Mouse (Mus musculus) CH12.LX (cell line): ENCODE results near the gene Kcnj3. TPM values are rescaled to one million over a fixed set of nuclear protein-coding genes. Genes with fewer than 3 reads are reported as not detected.

Experiments
- DNase-seq: peaks from one replicate; pipeline ENCODE4 v3.0.0-alpha.2; 2013; ENCODE audit errors: extremely low read depth
- H3K27ac ChIP-seq: 2 replicates; pipeline ENCODE4 v1.5.1; 2012; ENCODE audit warnings: low read depth, mild to moderate bottlenecking, control low read depth, moderate library complexity; ENCODE audit not compliant: insufficient read depth
- H3K27me3 ChIP-seq: replicated peaks from 2 replicates; pipeline ENCODE3; 2012; ENCODE audit warnings: inconsistent platforms
- H3K36me3 ChIP-seq, 2 experiments: replicated peaks in 1 of 2; 2 replicates each; pipeline versions ENCODE3 to v1.6.1; 2012; ENCODE audit warnings: inconsistent platforms in 1 of 2, low read length in 1 of 2, mild to moderate bottlenecking in 1 of 2, mixed read lengths in 1 of 2, moderate library complexity in 1 of 2; ENCODE audit not compliant: control insufficient read depth in 1 of 2, insufficient read depth in 1 of 2
- H3K4me1 ChIP-seq, 2 experiments: 2 replicates each; pipeline ENCODE4 v1.6.1; 2012; ENCODE audit warnings: inconsistent platforms in 1 of 2, moderate library complexity in 1 of 2; ENCODE audit not compliant: insufficient read depth in 2 of 2, control insufficient read depth in 1 of 2
- H3K4me2 ChIP-seq: 2 replicates; pipeline ENCODE4 v1.6.1; 2012; ENCODE audit warnings: low read depth, mild to moderate bottlenecking, control low read depth; ENCODE audit not compliant: poor library complexity, insufficient read depth, severe bottlenecking
- H3K4me3 ChIP-seq, 3 experiments: fragments of 150-350 bp in 1 of 3; sonication (generic) in 1 of 3; replicated peaks in 1 of 3; 2 replicates each; pipeline versions ENCODE3 to v1.5.1; 2011 to 2012; ENCODE audit warnings: low read depth in 2 of 3, low read length in 2 of 3, mild to moderate bottlenecking in 2 of 3, moderate library complexity in 2 of 3, control low read depth in 1 of 3, improper control_type of control experiment in 1 of 3, inconsistent platforms in 1 of 3, mixed read lengths in 1 of 3; ENCODE audit not compliant: poor library complexity in 1 of 3
- H3K79me2 ChIP-seq: replicated peaks from 2 replicates; pipeline ENCODE4 v1.6.1; 2012; ENCODE audit warnings: mild to moderate bottlenecking, moderate library complexity; ENCODE audit not compliant: control insufficient read depth, poor library complexity, insufficient read depth, severe bottlenecking; ENCODE audit errors: extremely low read depth
- H3K9ac ChIP-seq: 2 replicates; pipeline ENCODE4 v1.6.1; 2012; ENCODE audit warnings: low read depth, mild to moderate bottlenecking, control low read depth, moderate library complexity; ENCODE audit not compliant: insufficient read depth
- H3K9me3 ChIP-seq: replicated peaks from 2 replicates; pipeline ENCODE3; 2012; ENCODE audit warnings: low read length, inconsistent platforms, mixed read lengths
- CHD1 ChIP-seq: IDR thresholded peaks from 2 replicates; pipeline ENCODE4 v1.6.1; 2012; ENCODE audit warnings: low read depth, low read length, improper control_type of control experiment, inconsistent platforms
- E2F4 ChIP-seq: IDR thresholded peaks from 2 replicates; pipeline ENCODE4 v1.6.1; 2011; ENCODE audit warnings: low read depth, low read length, improper control_type of control experiment; ENCODE audit not compliant: insufficient replicate concordance
- ELF1 ChIP-seq: IDR thresholded peaks from 2 replicates; pipeline ENCODE4 v1.6.1; 2014; ENCODE audit warnings: low read depth, mild to moderate bottlenecking, inconsistent platforms, low read length, improper control_type of control experiment
- ETS1 ChIP-seq: conservative IDR thresholded peaks from 2 replicates; pipeline ENCODE4 v1.6.1; 2012; ENCODE audit warnings: low read depth, mild to moderate bottlenecking, inconsistent platforms, low read length, improper control_type of control experiment, moderate library complexity
- GABPA ChIP-seq: IDR thresholded peaks from 2 replicates; pipeline ENCODE4 v1.6.1; 2012; ENCODE audit warnings: low read depth, low read length, improper control_type of control experiment, inconsistent platforms; ENCODE audit not compliant: insufficient replicate concordance
- HCFC1 ChIP-seq: IDR thresholded peaks from 2 replicates; pipeline ENCODE4 v1.6.1; 2012; ENCODE audit warnings: low read depth, mild to moderate bottlenecking, inconsistent platforms, low read length, improper control_type of control experiment
- IRF4 ChIP-seq: IDR thresholded peaks from 2 replicates; pipeline ENCODE4 v1.6.1; 2014; ENCODE audit warnings: low read depth, mild to moderate bottlenecking, inconsistent platforms, low read length, improper control_type of control experiment
- JUN ChIP-seq: IDR thresholded peaks from 2 replicates; pipeline ENCODE4 v1.6.1; 2011; ENCODE audit warnings: low read depth, mild to moderate bottlenecking, low read length, improper control_type of control experiment, moderate library complexity; ENCODE audit not compliant: insufficient read depth
- JUND ChIP-seq: conservative IDR thresholded peaks from 2 replicates; pipeline ENCODE4 v1.6.1; 2011; ENCODE audit warnings: low read depth, low read length, improper control_type of control experiment
- MAX ChIP-seq: IDR thresholded peaks from 2 replicates; pipeline ENCODE4 v1.6.1; 2011; ENCODE audit warnings: low read length, improper control_type of control experiment
- PAX5 ChIP-seq: IDR thresholded peaks from 2 replicates; pipeline ENCODE4 v1.6.1; 2012; ENCODE audit warnings: low read length, inconsistent platforms, mixed read lengths
- POLR2A ChIP-seq: IDR thresholded peaks from 2 replicates; pipeline ENCODE4 v1.6.1; 2011; ENCODE audit warnings: low read depth, mild to moderate bottlenecking, improper control_type of control experiment, low read length
- SIN3A ChIP-seq: IDR thresholded peaks from 2 replicates; pipeline ENCODE4 v1.6.1; 2012; ENCODE audit warnings: low read length, improper control_type of control experiment, inconsistent platforms
- SMC3 ChIP-seq: IDR thresholded peaks from 2 replicates; pipeline ENCODE4 v1.6.1; 2011; ENCODE audit warnings: low read depth, low read length, improper control_type of control experiment
- USF1 ChIP-seq: IDR thresholded peaks from 2 replicates; pipeline ENCODE4 v1.6.1; 2014; ENCODE audit warnings: low read depth, mild to moderate bottlenecking, inconsistent platforms, low read length, improper control_type of control experiment
- USF2 ChIP-seq: conservative IDR thresholded peaks from 2 replicates; pipeline ENCODE4 v1.6.1; 2011; ENCODE audit warnings: low read depth, low read length, improper control_type of control experiment
- ZNF384 ChIP-seq: IDR thresholded peaks from 2 replicates; pipeline ENCODE4 v1.6.1; 2012; ENCODE audit warnings: low read depth, low read length, improper control_type of control experiment, inconsistent platforms
- dilution Hi-C: fragments of 300-500 bp; cut with MboI; formaldehyde crosslinking; loops from 2 replicates; pipeline ENCODE4 v1.14.3; 2020; ENCODE audit warnings: low sequenced_read_pairs; ENCODE audit not compliant: extremely low pct_unique_long_range_greater_than_20kb, extremely low pct_ligation_motif_present
- in situ Hi-C: fragments of 300-500 bp; cut with MboI; formaldehyde crosslinking; loops from 3 replicates; pipeline ENCODE4 v1.14.3; 2019; ENCODE audit warnings: low sequenced_read_pairs, low pct_ligation_motif_present, low pct_unique_long_range_greater_than_20kb, mixed read lengths
- polyA plus RNA-seq: library from polyadenylated mRNA; unstranded; fragments of >175 nt; gene quantifications from 2 replicates; pipeline ENCODE4 v1.2.1, GENCODE M21; 2012; ENCODE audit warnings: low read depth; ENCODE audit not compliant: insufficient read length
- total RNA-seq, 2 experiments: library from RNA; depleted of rRNA; stranded (reverse); fragments of 300-350 nt in 1 of 2; fragments of >200 nt in 1 of 2; gene quantifications; 2 replicates each; pipeline ENCODE4 v1.2.3; 2012 to 2014

Kcnj3 gene
- total and polyA plus RNA-seq, 3 experiments, result not detected

DNA sequence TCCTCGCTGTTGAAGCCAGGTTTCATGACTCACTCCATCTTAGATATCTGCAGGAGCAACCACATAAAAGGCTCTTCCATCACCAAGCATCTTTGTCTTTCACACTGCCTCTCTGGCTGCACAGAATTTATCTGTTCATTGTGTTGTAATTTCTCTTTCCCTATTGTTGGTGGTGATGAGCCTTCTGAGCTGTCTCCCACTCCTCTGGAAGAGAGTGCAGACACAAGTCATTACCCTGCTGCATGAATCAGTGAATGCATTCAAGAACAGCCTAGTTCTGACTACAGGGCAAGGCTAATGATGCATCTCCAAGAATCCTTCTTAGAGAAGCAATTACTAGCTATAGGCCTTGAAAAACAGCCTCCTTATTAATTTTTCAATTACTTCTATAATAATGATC is 30.5 kb upstream of the Kcnj3 start:
- H3K4me1 ChIP-seq, result no peaks in the 10 kb centered on the region
- no peak for TF ChIP-seq JUN
- no peak overlapping the region for H3K4me2 ChIP-seq
- H3K79me2 ChIP-seq, result no peaks in the 10 kb centered on the region
- dilution Hi-C loops, result no loop called here
- no peak for DNase-seq
- no peak overlapping the region for H3K27ac ChIP-seq
- H3K4me3 ChIP-seq, result no peak overlapping the region
- no peaks in the 10 kb centered on the region for H3K27me3 ChIP-seq
- in situ Hi-C loops, result no loop called here
- H3K36me3 ChIP-seq, result no peaks in the 10 kb centered on the region
- no peak overlapping the region for H3K9ac ChIP-seq
- peaks cover 8% of the 10 kb centered on the region for H3K9me3 ChIP-seq

DNA sequence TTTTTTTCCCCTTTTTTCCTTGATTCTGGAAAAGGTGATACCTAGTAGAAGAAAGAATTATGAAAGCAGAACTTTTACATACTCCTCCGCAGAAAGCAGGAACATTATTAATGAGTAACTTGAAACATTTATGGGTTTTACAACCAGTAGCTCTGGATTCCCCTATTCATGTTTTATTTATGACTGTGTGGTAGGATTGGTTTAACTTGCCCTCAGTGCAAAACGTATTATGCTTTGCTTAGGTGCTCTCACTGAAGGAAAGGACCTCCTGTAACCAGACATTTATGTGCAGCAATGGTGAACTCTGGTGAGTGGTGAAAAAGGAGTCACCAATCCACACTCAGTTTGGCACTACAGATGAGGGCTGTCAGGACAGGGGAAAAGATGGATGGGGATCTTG is 8.1 kb upstream of the Kcnj3 start:
- Histone ChIP-seq H3K79me2 (no peaks in the 10 kb centered on the region), H3K27ac (no peak overlapping the region), H3K4me2 (no peak overlapping the region), H3K9me3 (peaks cover 4% of the 10 kb centered on the region), H3K9ac (no peak overlapping the region), H3K36me3 (no peaks in the 10 kb centered on the region), H3K4me3 (no peak overlapping the region), H3K4me1 (no peaks in the 10 kb centered on the region), H3K27me3 (no peaks in the 10 kb centered on the region)
- no peak for DNase-seq
- dilution Hi-C loops, result no loop called here
- TF ChIP-seq ETS1, result no peak
- no peak for TF ChIP-seq E2F4
- no peak for TF ChIP-seq SIN3A
- TF ChIP-seq USF2, result no peak
- no peak for TF ChIP-seq USF1
- TF ChIP-seq MAX, result no peak
- TF ChIP-seq HCFC1, result no peak
- TF ChIP-seq CHD1, result no peak
- TF ChIP-seq JUND, result no peak
- TF ChIP-seq ELF1, result no peak
- no peak for TF ChIP-seq SMC3
- no peak for TF ChIP-seq ZNF384
- no peak for TF ChIP-seq POLR2A
- no peak for TF ChIP-seq IRF4
- no peak for TF ChIP-seq PAX5
- no peak for TF ChIP-seq GABPA
- in situ Hi-C loops, result no loop called here
